Mouse (Mus musculus): Measurements from ENCODE around the gene P4htm. TPM values are rescaled to one million over a fixed set of nuclear protein-coding genes. Genes with fewer than 3 reads are reported as not detected.
A peak's percentile ranks its signal among the peaks of the same experiment; 100 is the strongest.

The P4htm gene
- polyA plus RNA-seq, 1 experiment from 2014 or later: 11.0 TPM

DNA sequence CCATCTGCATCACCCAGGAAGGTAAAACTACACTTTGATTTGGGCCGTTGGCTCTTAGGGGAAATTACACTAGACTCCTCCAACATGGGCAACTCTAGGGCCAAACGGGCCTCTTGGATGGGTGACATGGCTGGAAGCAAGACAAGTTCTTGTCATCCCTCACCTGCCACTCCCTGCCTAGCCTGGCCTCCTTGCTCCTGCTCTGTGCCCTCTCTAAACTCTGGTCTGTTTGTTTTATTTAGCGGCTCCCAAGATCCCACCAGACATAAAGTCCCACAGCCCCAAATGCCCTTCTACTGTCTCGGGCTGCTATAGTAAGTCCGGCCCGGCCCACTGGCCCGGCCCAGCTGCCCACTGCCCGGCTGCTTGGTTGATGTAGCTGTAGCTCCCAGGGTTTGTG lies 33.8 kb downstream of the P4htm start:
- ATAC-seq (ENCODE audit: low FRiP score, low TSS enrichment): no peak
- H3K27me3 ChIP-seq (ENCODE audit: insufficient read depth, low read length): no peaks in the 10 kb centered on the region
- no peak overlapping the region for H3K27ac ChIP-seq (ENCODE audit: low read length)
- H3K4me3 ChIP-seq (ENCODE audit: low read length): no peak overlapping the region
- H3K9ac ChIP-seq (replicated peaks; ENCODE audit: low read length): no peak overlapping the region
- H3K4me2 ChIP-seq (replicated peaks; ENCODE audit: low read depth, low read length): no peak overlapping the region
- 92% methylated on average over 8 of the region's 8 CpGs for WGBS
- H3K9me3 ChIP-seq (ENCODE audit: low read length): no peaks in the 10 kb centered on the region
- H3K36me3 ChIP-seq (ENCODE audit: insufficient read depth, low read length): peaks cover 50% of the 10 kb centered on the region
- H3K4me1 ChIP-seq (ENCODE audit: insufficient read depth, low read length): peaks cover 29% of the 10 kb centered on the region

DNA sequence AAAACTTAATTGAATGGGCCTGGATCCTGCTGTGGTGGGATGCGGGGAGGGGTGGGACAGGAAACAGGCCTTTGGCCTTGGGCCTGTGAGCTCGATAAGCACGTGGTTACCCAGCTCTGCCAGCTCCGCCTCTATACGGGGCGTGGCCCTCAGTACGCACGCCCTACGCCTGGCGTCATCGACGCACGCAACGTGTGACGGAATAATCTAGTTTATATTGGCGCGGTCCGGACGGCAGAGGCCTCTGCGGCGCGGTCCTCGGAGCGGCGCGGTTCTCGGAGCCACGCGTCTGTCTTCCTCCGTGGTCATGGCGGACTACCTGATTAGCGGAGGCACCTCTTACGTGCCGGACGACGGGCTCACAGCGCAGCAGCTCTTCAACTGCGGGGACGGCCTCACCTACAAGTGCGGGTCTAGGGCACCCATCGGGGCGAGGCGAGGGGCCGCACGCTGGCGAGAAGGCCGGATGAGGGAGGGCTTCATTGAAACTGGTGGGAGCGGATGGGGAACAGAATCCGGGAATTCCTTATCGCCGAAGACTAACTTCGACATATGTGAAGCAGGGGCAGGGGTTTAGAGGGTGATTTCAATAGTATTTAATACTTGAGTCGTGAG lies 37.1 kb downstream of the P4htm start, which contains the start of gene Impdh2:
Gene Impdh2 (plus strand): TSS at position 60 of the 615 bp plus-strand sequence.
- peaks cover 10% of the 10 kb centered on the region for H3K4me1 ChIP-seq (ENCODE audit: insufficient read depth, low read length)
- peaks cover 75% of the 10 kb centered on the region for H3K36me3 ChIP-seq (ENCODE audit: insufficient read depth, low read length)
- under 1% methylated on average over 52 of the region's 53 CpGs for WGBS
- ATAC-seq (ENCODE audit: low FRiP score, low TSS enrichment): peak; percentile 98
- H3K27me3 ChIP-seq (ENCODE audit: insufficient read depth, low read length): no peaks in the 10 kb centered on the region
- H3K4me2 ChIP-seq (replicated peaks; ENCODE audit: low read depth, low read length): peak within 1 kb of the TSS; percentile 90
- H3K27ac ChIP-seq (ENCODE audit: low read length): peak within 1 kb of the TSS; percentile 73
- H3K4me3 ChIP-seq (ENCODE audit: low read length): peak within 1 kb of the TSS; percentile 71
- H3K9ac ChIP-seq (replicated peaks; ENCODE audit: low read length): peak within 1 kb of the TSS; percentile 87
- H3K9me3 ChIP-seq (ENCODE audit: low read length): no peaks in the 10 kb centered on the region

DNA sequence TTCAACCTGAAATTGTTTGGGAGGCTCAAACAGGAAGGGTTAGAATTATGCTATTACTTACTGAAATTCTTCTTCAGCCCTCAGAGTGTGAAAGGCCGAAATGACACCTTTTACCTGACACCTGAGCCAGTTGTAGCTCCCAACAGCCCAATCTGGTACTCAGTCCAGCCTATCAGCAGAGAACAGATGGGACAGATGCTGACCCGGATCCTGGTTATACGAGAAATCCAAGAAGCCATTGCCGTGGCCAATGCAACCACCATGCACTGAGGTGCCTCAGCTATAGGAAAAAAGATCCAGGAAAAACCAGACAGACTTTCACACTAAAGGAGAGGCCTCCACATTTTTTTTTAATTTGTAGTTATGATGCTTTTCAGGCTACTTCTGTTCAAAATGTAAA lies 38.3 kb downstream of the P4htm start:
- Histone ChIP-seq H3K9ac (replicated peaks; ENCODE audit: low read length) (no peak overlapping the region), H3K27me3 (ENCODE audit: insufficient read depth, low read length) (no peaks in the 10 kb centered on the region), H3K4me1 (ENCODE audit: insufficient read depth, low read length) (peaks cover 10% of the 10 kb centered on the region), H3K9me3 (ENCODE audit: low read length) (no peaks in the 10 kb centered on the region), H3K36me3 (ENCODE audit: insufficient read depth, low read length) (peaks cover 74% of the 10 kb centered on the region), H3K27ac (ENCODE audit: low read length) (no peak overlapping the region), H3K4me3 (ENCODE audit: low read length) (no peak overlapping the region), H3K4me2 (replicated peaks; ENCODE audit: low read depth, low read length) (no peak overlapping the region)
- no peak for ATAC-seq (ENCODE audit: low FRiP score, low TSS enrichment)
- WGBS: 84% methylated on average over 4 of the region's 4 CpGs

DNA sequence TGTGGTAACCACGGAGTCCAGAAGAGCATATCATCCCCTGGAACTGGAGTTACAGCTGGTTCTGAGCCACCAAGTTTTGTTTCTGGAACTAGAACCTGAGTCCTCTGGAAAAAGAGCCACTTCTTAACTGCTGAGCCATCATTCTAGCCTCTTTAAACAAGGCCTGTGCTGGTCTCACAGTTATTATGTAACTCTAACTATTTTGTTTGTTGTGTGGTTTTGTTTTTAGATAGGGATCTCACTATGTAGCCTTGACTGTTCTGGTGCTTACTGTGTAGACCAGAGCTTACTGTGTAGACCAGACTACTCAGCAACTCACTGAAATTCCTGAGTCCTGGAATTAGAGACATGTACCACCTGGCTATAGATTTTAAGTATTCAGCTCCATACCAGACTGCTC lies 50.6 kb downstream of the P4htm start:
- H3K9ac ChIP-seq (replicated peaks; ENCODE audit: low read length): no peak overlapping the region
- H3K4me3 ChIP-seq (ENCODE audit: low read length): no peak overlapping the region
- no peak overlapping the region for H3K27ac ChIP-seq (ENCODE audit: low read length)
- no peak overlapping the region for H3K4me2 ChIP-seq (replicated peaks; ENCODE audit: low read depth, low read length)
- WGBS: 95% methylated on average over 1 of the region's 1 CpGs
- no peaks in the 10 kb centered on the region for H3K4me1 ChIP-seq (ENCODE audit: insufficient read depth, low read length)
- H3K9me3 ChIP-seq (ENCODE audit: low read length): no peaks in the 10 kb centered on the region
- ATAC-seq (ENCODE audit: low FRiP score, low TSS enrichment): no peak
- H3K36me3 ChIP-seq (ENCODE audit: insufficient read depth, low read length): peaks cover 59% of the 10 kb centered on the region
- no peaks in the 10 kb centered on the region for H3K27me3 ChIP-seq (ENCODE audit: insufficient read depth, low read length)

DNA sequence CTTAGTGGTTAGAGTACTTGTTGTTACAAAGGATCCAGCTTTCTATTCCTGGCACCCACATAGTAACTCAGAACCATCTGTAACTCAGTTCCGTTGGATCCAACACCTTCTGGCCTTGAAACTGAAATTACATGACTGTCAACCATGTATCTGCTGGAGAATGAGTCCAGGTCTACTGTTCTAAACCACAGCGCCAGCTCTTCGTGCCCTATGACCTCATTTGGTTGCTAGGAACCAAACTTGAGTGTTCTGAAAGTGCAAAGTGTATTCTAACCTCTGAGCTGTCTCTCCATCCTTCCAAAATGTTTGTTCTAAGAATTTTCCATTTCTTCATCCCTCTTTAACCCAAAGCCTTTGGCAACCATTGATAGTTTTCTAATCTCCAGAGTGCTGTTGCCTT lies 51.5 kb downstream of the P4htm start:
- WGBS: 90% methylated on average over 3 of the region's 3 CpGs
- ATAC-seq (ENCODE audit: low FRiP score, low TSS enrichment): no peak

DNA sequence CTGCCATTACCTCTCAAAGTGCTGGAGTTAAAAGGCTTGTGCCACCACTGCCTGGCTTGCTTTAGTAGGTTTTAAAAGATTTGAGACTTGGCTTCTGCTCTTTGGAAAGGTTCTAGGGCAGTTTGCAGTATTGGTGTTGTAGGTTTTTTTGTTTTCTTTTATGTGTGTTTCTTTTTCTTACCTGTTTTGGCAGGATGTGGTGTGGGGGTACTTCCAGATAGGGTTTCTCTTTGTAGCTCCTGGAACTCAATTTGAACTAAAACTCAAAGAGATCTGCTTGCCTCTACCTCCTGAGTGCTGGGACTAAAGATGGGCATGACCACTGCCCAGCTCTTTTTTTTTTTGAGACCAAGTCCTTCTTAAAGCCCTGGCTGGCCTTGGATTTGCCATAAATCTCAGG lies 56.6 kb downstream of the P4htm start:
- peaks cover 69% of the 10 kb centered on the region for H3K36me3 ChIP-seq (ENCODE audit: insufficient read depth, low read length)
- no peaks in the 10 kb centered on the region for H3K27me3 ChIP-seq (ENCODE audit: insufficient read depth, low read length)
- H3K4me2 ChIP-seq (replicated peaks; ENCODE audit: low read depth, low read length): no peak overlapping the region
- no peak overlapping the region for H3K9ac ChIP-seq (replicated peaks; ENCODE audit: low read length)
- ATAC-seq (ENCODE audit: low FRiP score, low TSS enrichment): no peak
- H3K4me3 ChIP-seq (ENCODE audit: low read length): no peak overlapping the region
- no peaks in the 10 kb centered on the region for H3K9me3 ChIP-seq (ENCODE audit: low read length)
- no peaks in the 10 kb centered on the region for H3K4me1 ChIP-seq (ENCODE audit: insufficient read depth, low read length)
- H3K27ac ChIP-seq (ENCODE audit: low read length): no peak overlapping the region

More for the DNA sequence above, 51.5 kb downstream of the P4htm start:
- H3K4me3 ChIP-seq (ENCODE audit: low read length): no peak overlapping the region
- H3K9me3 ChIP-seq (ENCODE audit: low read length): no peaks in the 10 kb centered on the region
- H3K27me3 ChIP-seq (ENCODE audit: insufficient read depth, low read length): no peaks in the 10 kb centered on the region
- peaks cover 65% of the 10 kb centered on the region for H3K36me3 ChIP-seq (ENCODE audit: insufficient read depth, low read length)
- H3K9ac ChIP-seq (replicated peaks; ENCODE audit: low read length): no peak overlapping the region
- no peaks in the 10 kb centered on the region for H3K4me1 ChIP-seq (ENCODE audit: insufficient read depth, low read length)
- no peak overlapping the region for H3K27ac ChIP-seq (ENCODE audit: low read length)
- no peak overlapping the region for H3K4me2 ChIP-seq (replicated peaks; ENCODE audit: low read depth, low read length)

DNA sequence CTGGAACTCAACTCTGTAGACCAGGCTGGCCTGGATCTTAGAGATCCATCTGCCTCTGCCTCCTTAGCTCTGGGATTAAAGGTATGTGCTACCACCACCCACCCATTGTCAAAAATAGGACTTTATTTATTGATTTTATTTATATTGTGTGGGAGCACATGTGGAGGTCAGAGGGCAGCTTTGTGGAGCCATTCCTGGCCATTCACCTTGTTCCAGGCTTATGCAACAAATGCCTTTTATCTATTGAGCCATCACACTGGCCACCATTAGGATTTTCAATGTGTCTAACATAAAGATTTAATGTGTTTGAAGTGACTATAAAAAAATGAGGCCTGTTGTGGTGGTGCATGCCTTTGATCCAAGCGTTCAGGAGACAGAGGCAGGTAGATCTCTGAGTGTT lies 66.0 kb downstream of the P4htm start:
- Histone ChIP-seq H3K9ac (replicated peaks; ENCODE audit: low read length) (no peak overlapping the region), H3K4me2 (replicated peaks; ENCODE audit: low read depth, low read length) (no peak overlapping the region), H3K4me3 (ENCODE audit: low read length) (no peak overlapping the region), H3K4me1 (ENCODE audit: insufficient read depth, low read length) (no peaks in the 10 kb centered on the region), H3K36me3 (ENCODE audit: insufficient read depth, low read length) (peaks cover 68% of the 10 kb centered on the region), H3K9me3 (ENCODE audit: low read length) (no peaks in the 10 kb centered on the region), H3K27me3 (ENCODE audit: insufficient read depth, low read length) (no peaks in the 10 kb centered on the region), H3K27ac (ENCODE audit: low read length) (no peak overlapping the region)
- no peak for ATAC-seq (ENCODE audit: low FRiP score, low TSS enrichment)
- 83% methylated on average over 1 of the region's 1 CpGs for WGBS

DNA sequence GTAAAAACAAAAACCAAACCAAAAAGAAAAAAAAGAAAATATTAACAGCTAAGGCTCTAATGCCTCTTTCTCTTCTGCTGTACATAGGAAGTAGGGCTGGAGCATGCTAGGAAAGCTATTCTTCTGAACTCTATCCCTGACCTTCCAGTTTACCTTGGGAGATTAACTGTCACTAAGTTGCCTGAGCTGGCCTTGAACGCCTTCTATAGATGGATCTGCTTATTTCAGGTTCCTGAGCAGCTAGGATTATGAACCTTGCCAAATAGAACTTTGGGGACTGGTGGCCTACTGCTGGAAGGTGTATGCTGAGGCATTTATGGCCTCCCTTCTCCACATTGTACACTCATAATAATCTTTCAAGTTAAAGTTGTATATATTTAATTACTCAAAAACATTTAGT lies 66.5 kb downstream of the P4htm start:
- no peak overlapping the region for H3K4me3 ChIP-seq (ENCODE audit: low read length)
- no peaks in the 10 kb centered on the region for H3K4me1 ChIP-seq (ENCODE audit: insufficient read depth, low read length)
- peaks cover 64% of the 10 kb centered on the region for H3K36me3 ChIP-seq (ENCODE audit: insufficient read depth, low read length)
- H3K27me3 ChIP-seq (ENCODE audit: insufficient read depth, low read length): no peaks in the 10 kb centered on the region
- no peak overlapping the region for H3K9ac ChIP-seq (replicated peaks; ENCODE audit: low read length)
- 81% methylated on average over 1 of the region's 1 CpGs for WGBS
- H3K9me3 ChIP-seq (ENCODE audit: low read length): no peaks in the 10 kb centered on the region
- no peak overlapping the region for H3K4me2 ChIP-seq (replicated peaks; ENCODE audit: low read depth, low read length)
- ATAC-seq (ENCODE audit: low FRiP score, low TSS enrichment): no peak
- H3K27ac ChIP-seq (ENCODE audit: low read length): no peak overlapping the region

MicroRNAs encoded within 50 kb of the gene (microRNA counts, 519-probe panel; counts per million panel counts)
- microRNA mmu-miR-191 (3,381 counts per million, percentile 78 among the panel's probes with 10 or more counts), microRNA mmu-miR-425 (3,129 counts per million, percentile 73 among the panel's probes with 10 or more counts)

Small RNAs within 50 kb of the gene (microRNA-seq; reads per million reads assigned to microRNA genes)
- gene Gm24083 (not detected), gene Mir191 (not detected), gene Mir425 (1,812 reads per million, percentile 84 among the genes with 10 or more reads in this experiment)

Other genes starting within 250 kb of the P4htm start
- 113 and 119 TPM in 2 replicates for gene Usp4, start 249.8 kb downstream of the P4htm start, polyA plus RNA-seq (2015; fragmentation: Nextera tagmentation; extraction: Ambion mirVana)
- 0.62 and 1.2 TPM in 2 replicates for gene 1700102P08Rik, start 204.9 kb downstream of the P4htm start, polyA plus RNA-seq (2015; fragmentation: Nextera tagmentation; extraction: Ambion mirVana)
- 1.5 and 1.7 TPM in 2 replicates for gene Ccdc36, start 169.2 kb downstream of the P4htm start, polyA plus RNA-seq (2015; fragmentation: Nextera tagmentation; extraction: Ambion mirVana)
- gene BC048562, start 161.2 kb downstream of the P4htm start, polyA plus RNA-seq (2015; fragmentation: Nextera tagmentation; extraction: Ambion mirVana): not detected in 2 replicates
- 77.0 and 82.4 TPM in 2 replicates for gene Ccdc71, start 137.1 kb downstream of the P4htm start, polyA plus RNA-seq (2015; fragmentation: Nextera tagmentation; extraction: Ambion mirVana)
- 38.8 and 41.6 TPM in 2 replicates for gene Klhdc8b, start 136.1 kb downstream of the P4htm start, polyA plus RNA-seq (2015; fragmentation: Nextera tagmentation; extraction: Ambion mirVana)
- 68.5 and 73.6 TPM in 2 replicates for gene Lamb2, start 117.9 kb downstream of the P4htm start, polyA plus RNA-seq (2015; fragmentation: Nextera tagmentation; extraction: Ambion mirVana)
- 79.1 and 82.0 TPM in 2 replicates for gene Usp19, start 107.1 kb downstream of the P4htm start, polyA plus RNA-seq (2015; fragmentation: Nextera tagmentation; extraction: Ambion mirVana)
- gene Qars, start 90.0 kb downstream of the P4htm start, polyA plus RNA-seq (2015; fragmentation: Nextera tagmentation; extraction: Ambion mirVana): 127 and 140 TPM in 2 replicates
- gene Qrich1, start 80.9 kb downstream of the P4htm start, polyA plus RNA-seq (2015; fragmentation: Nextera tagmentation; extraction: Ambion mirVana): 129 and 135 TPM in 2 replicates
- gene Impdh2, start 37.4 kb downstream of the P4htm start, polyA plus RNA-seq (2015; fragmentation: Nextera tagmentation; extraction: Ambion mirVana): 188 and 198 TPM in 2 replicates
- gene Ndufaf3, start 30.2 kb downstream of the P4htm start, polyA plus RNA-seq (2015; fragmentation: Nextera tagmentation; extraction: Ambion mirVana): 47.6 and 48.6 TPM in 2 replicates
- gene Dalrd3, start 27.8 kb downstream of the P4htm start, polyA plus RNA-seq (2015; fragmentation: Nextera tagmentation; extraction: Ambion mirVana): 200 TPM in 2 replicates
- 148 and 150 TPM in 2 replicates for gene Wdr6, start 18.9 kb downstream of the P4htm start, polyA plus RNA-seq (2015; fragmentation: Nextera tagmentation; extraction: Ambion mirVana)
- 52.7 and 58.2 TPM in 2 replicates for gene Arih2, start 51.7 kb upstream of the P4htm start, polyA plus RNA-seq (2015; fragmentation: Nextera tagmentation; extraction: Ambion mirVana)
- 60.4 and 61.7 TPM in 2 replicates for gene Slc25a20, start 64.4 kb upstream of the P4htm start, polyA plus RNA-seq (2015; fragmentation: Nextera tagmentation; extraction: Ambion mirVana)
- 19.8 and 20.2 TPM in 2 replicates for gene Prkar2a, start 91.6 kb upstream of the P4htm start, polyA plus RNA-seq (2015; fragmentation: Nextera tagmentation; extraction: Ambion mirVana)
- 100 and 109 TPM in 2 replicates for gene Ip6k2, start 186.1 kb upstream of the P4htm start, polyA plus RNA-seq (2015; fragmentation: Nextera tagmentation; extraction: Ambion mirVana)
- gene Nckipsd, start 210.7 kb upstream of the P4htm start, polyA plus RNA-seq (2015; fragmentation: Nextera tagmentation; extraction: Ambion mirVana): 17.7 and 23.6 TPM in 2 replicates
- 0.12 and 0.26 TPM in 2 replicates for gene Celsr3, start 228.7 kb upstream of the P4htm start, polyA plus RNA-seq (2015; fragmentation: Nextera tagmentation; extraction: Ambion mirVana)

All from kidney, embryonic 16.5 days (tissue).